Mouse (Mus musculus) CH12.LX (cell line): Measurements from ENCODE around the gene Tmsb15b2. TPM values are rescaled to one million over a fixed set of nuclear protein-coding genes. Genes with fewer than 3 reads are reported as not detected.

Experiments used
- DNase-seq: peaks from one replicate; pipeline ENCODE4 v3.0.0-alpha.2; 2013; ENCODE audit errors: extremely low read depth
- H3K27ac ChIP-seq: 2 replicates; pipeline ENCODE4 v1.5.1; 2012; ENCODE audit warnings: low read depth, mild to moderate bottlenecking, control low read depth, moderate library complexity; ENCODE audit not compliant: insufficient read depth
- H3K27me3 ChIP-seq: replicated peaks from 2 replicates; pipeline ENCODE3; 2012; ENCODE audit warnings: inconsistent platforms
- H3K36me3 ChIP-seq, 2 experiments: replicated peaks in 1 of 2; 2 replicates each; pipeline versions ENCODE3 to v1.6.1; 2012; ENCODE audit warnings: inconsistent platforms in 1 of 2, low read length in 1 of 2, mild to moderate bottlenecking in 1 of 2, mixed read lengths in 1 of 2, moderate library complexity in 1 of 2; ENCODE audit not compliant: control insufficient read depth in 1 of 2, insufficient read depth in 1 of 2
- H3K4me1 ChIP-seq, 2 experiments: 2 replicates each; pipeline ENCODE4 v1.6.1; 2012; ENCODE audit warnings: inconsistent platforms in 1 of 2, moderate library complexity in 1 of 2; ENCODE audit not compliant: insufficient read depth in 2 of 2, control insufficient read depth in 1 of 2
- H3K4me2 ChIP-seq: 2 replicates; pipeline ENCODE4 v1.6.1; 2012; ENCODE audit warnings: low read depth, mild to moderate bottlenecking, control low read depth; ENCODE audit not compliant: poor library complexity, insufficient read depth, severe bottlenecking
- H3K4me3 ChIP-seq, 3 experiments: fragments of 150-350 bp in 1 of 3; sonication (generic) in 1 of 3; replicated peaks in 1 of 3; 2 replicates each; pipeline versions ENCODE3 to v1.5.1; 2011 to 2012; ENCODE audit warnings: low read depth in 2 of 3, low read length in 2 of 3, mild to moderate bottlenecking in 2 of 3, moderate library complexity in 2 of 3, control low read depth in 1 of 3, improper control_type of control experiment in 1 of 3, inconsistent platforms in 1 of 3, mixed read lengths in 1 of 3; ENCODE audit not compliant: poor library complexity in 1 of 3
- H3K79me2 ChIP-seq: replicated peaks from 2 replicates; pipeline ENCODE4 v1.6.1; 2012; ENCODE audit warnings: mild to moderate bottlenecking, moderate library complexity; ENCODE audit not compliant: control insufficient read depth, poor library complexity, insufficient read depth, severe bottlenecking; ENCODE audit errors: extremely low read depth
- H3K9ac ChIP-seq: 2 replicates; pipeline ENCODE4 v1.6.1; 2012; ENCODE audit warnings: low read depth, mild to moderate bottlenecking, control low read depth, moderate library complexity; ENCODE audit not compliant: insufficient read depth
- H3K9me3 ChIP-seq: replicated peaks from 2 replicates; pipeline ENCODE3; 2012; ENCODE audit warnings: low read length, inconsistent platforms, mixed read lengths
- BHLHE40 ChIP-seq: IDR thresholded peaks from 2 replicates; pipeline ENCODE4 v1.6.1; 2011; ENCODE audit warnings: mild to moderate bottlenecking, low read depth, low read length, improper control_type of control experiment
- CHD1 ChIP-seq: IDR thresholded peaks from 2 replicates; pipeline ENCODE4 v1.6.1; 2012; ENCODE audit warnings: low read depth, low read length, improper control_type of control experiment, inconsistent platforms
- CHD2 ChIP-seq: IDR thresholded peaks from 2 replicates; pipeline ENCODE4 v1.6.1; 2011; ENCODE audit warnings: low read length, improper control_type of control experiment
- CTCF ChIP-seq, 2 experiments: IDR thresholded peaks in 1 of 2; conservative IDR thresholded peaks in 1 of 2; 2 replicates each; pipeline ENCODE4 v1.5.1; 2011 to 2012; ENCODE audit warnings: low read depth in 2 of 2, low read length in 2 of 2, improper control_type of control experiment in 1 of 2, inconsistent platforms in 1 of 2, mild to moderate bottlenecking in 1 of 2, moderate library complexity in 1 of 2
- ELF1 ChIP-seq: IDR thresholded peaks from 2 replicates; pipeline ENCODE4 v1.6.1; 2014; ENCODE audit warnings: low read depth, mild to moderate bottlenecking, inconsistent platforms, low read length, improper control_type of control experiment
- EP300 ChIP-seq: IDR thresholded peaks from 2 replicates; pipeline ENCODE4 v1.6.1; 2011; ENCODE audit warnings: low read length, improper control_type of control experiment
- ETS1 ChIP-seq: conservative IDR thresholded peaks from 2 replicates; pipeline ENCODE4 v1.6.1; 2012; ENCODE audit warnings: low read depth, mild to moderate bottlenecking, inconsistent platforms, low read length, improper control_type of control experiment, moderate library complexity
- GABPA ChIP-seq: IDR thresholded peaks from 2 replicates; pipeline ENCODE4 v1.6.1; 2012; ENCODE audit warnings: low read depth, low read length, improper control_type of control experiment, inconsistent platforms; ENCODE audit not compliant: insufficient replicate concordance
- HCFC1 ChIP-seq: IDR thresholded peaks from 2 replicates; pipeline ENCODE4 v1.6.1; 2012; ENCODE audit warnings: low read depth, mild to moderate bottlenecking, inconsistent platforms, low read length, improper control_type of control experiment
- IRF4 ChIP-seq: IDR thresholded peaks from 2 replicates; pipeline ENCODE4 v1.6.1; 2014; ENCODE audit warnings: low read depth, mild to moderate bottlenecking, inconsistent platforms, low read length, improper control_type of control experiment
- JUN ChIP-seq: IDR thresholded peaks from 2 replicates; pipeline ENCODE4 v1.6.1; 2011; ENCODE audit warnings: low read depth, mild to moderate bottlenecking, low read length, improper control_type of control experiment, moderate library complexity; ENCODE audit not compliant: insufficient read depth
- JUND ChIP-seq: conservative IDR thresholded peaks from 2 replicates; pipeline ENCODE4 v1.6.1; 2011; ENCODE audit warnings: low read depth, low read length, improper control_type of control experiment
- MAFK ChIP-seq: IDR thresholded peaks from 2 replicates; pipeline ENCODE4 v1.6.1; 2011; ENCODE audit warnings: low read length, improper control_type of control experiment; ENCODE audit not compliant: insufficient replicate concordance
- MAX ChIP-seq: IDR thresholded peaks from 2 replicates; pipeline ENCODE4 v1.6.1; 2011; ENCODE audit warnings: low read length, improper control_type of control experiment
- MEF2A ChIP-seq: IDR thresholded peaks from 2 replicates; pipeline ENCODE4 v1.6.1; 2014; ENCODE audit warnings: low read depth, mild to moderate bottlenecking, inconsistent platforms, low read length, improper control_type of control experiment, borderline replicate concordance
- MXI1 ChIP-seq: IDR thresholded peaks from 2 replicates; pipeline ENCODE4 v1.6.1; 2011; ENCODE audit warnings: mild to moderate bottlenecking, low read depth, low read length, improper control_type of control experiment
- MYC ChIP-seq: IDR thresholded peaks from 2 replicates; pipeline ENCODE4 v1.6.1; 2011; ENCODE audit warnings: low read depth, mild to moderate bottlenecking, improper control_type of control experiment, low read length
- NELFE ChIP-seq: IDR thresholded peaks from 2 replicates; pipeline ENCODE4 v1.6.1; 2011; ENCODE audit warnings: low read depth, low read length, improper control_type of control experiment
- NRF1 ChIP-seq: IDR thresholded peaks from 2 replicates; pipeline ENCODE4 v1.6.1; 2014; ENCODE audit warnings: low read depth, mild to moderate bottlenecking, inconsistent platforms, low read length, improper control_type of control experiment, moderate library complexity
- POLR2A ChIP-seq: IDR thresholded peaks from 2 replicates; pipeline ENCODE4 v1.6.1; 2011; ENCODE audit warnings: low read depth, mild to moderate bottlenecking, improper control_type of control experiment, low read length
- RAD21 ChIP-seq: IDR thresholded peaks from 2 replicates; pipeline ENCODE4 v1.6.1; 2011; ENCODE audit warnings: low read depth, mild to moderate bottlenecking, low read length, improper control_type of control experiment, moderate library complexity
- SIN3A ChIP-seq: IDR thresholded peaks from 2 replicates; pipeline ENCODE4 v1.6.1; 2012; ENCODE audit warnings: low read length, improper control_type of control experiment, inconsistent platforms
- SMC3 ChIP-seq: IDR thresholded peaks from 2 replicates; pipeline ENCODE4 v1.6.1; 2011; ENCODE audit warnings: low read depth, low read length, improper control_type of control experiment
- TBP ChIP-seq: conservative IDR thresholded peaks from 2 replicates; pipeline ENCODE4 v1.6.1; 2011; ENCODE audit warnings: low read depth, low read length, improper control_type of control experiment
- TCF12 ChIP-seq: IDR thresholded peaks from 2 replicates; pipeline ENCODE4 v1.6.1; 2014; ENCODE audit warnings: low read depth, mild to moderate bottlenecking, inconsistent platforms, low read length, improper control_type of control experiment
- UBTF ChIP-seq: IDR thresholded peaks from 2 replicates; pipeline ENCODE4 v1.6.1; 2012; ENCODE audit warnings: low read depth, mild to moderate bottlenecking, inconsistent platforms, low read length, improper control_type of control experiment, moderate library complexity
- USF2 ChIP-seq: conservative IDR thresholded peaks from 2 replicates; pipeline ENCODE4 v1.6.1; 2011; ENCODE audit warnings: low read depth, low read length, improper control_type of control experiment
- ZKSCAN1 ChIP-seq: IDR thresholded peaks from 2 replicates; pipeline ENCODE4 v1.6.1; 2012; ENCODE audit warnings: low read depth, inconsistent platforms, low read length, improper control_type of control experiment, borderline replicate concordance
- ZMIZ1 ChIP-seq: IDR thresholded peaks from 2 replicates; pipeline ENCODE4 v1.6.1; 2012; ENCODE audit warnings: low read depth, mild to moderate bottlenecking, inconsistent platforms, low read length, improper control_type of control experiment
- ZNF384 ChIP-seq: IDR thresholded peaks from 2 replicates; pipeline ENCODE4 v1.6.1; 2012; ENCODE audit warnings: low read depth, low read length, improper control_type of control experiment, inconsistent platforms
- dilution Hi-C: fragments of 300-500 bp; cut with MboI; formaldehyde crosslinking; loops from 2 replicates; pipeline ENCODE4 v1.14.3; 2020; ENCODE audit warnings: low sequenced_read_pairs; ENCODE audit not compliant: extremely low pct_unique_long_range_greater_than_20kb, extremely low pct_ligation_motif_present
- in situ Hi-C: fragments of 300-500 bp; cut with MboI; formaldehyde crosslinking; loops from 3 replicates; pipeline ENCODE4 v1.14.3; 2019; ENCODE audit warnings: low sequenced_read_pairs, low pct_ligation_motif_present, low pct_unique_long_range_greater_than_20kb, mixed read lengths
- polyA plus RNA-seq: library from polyadenylated mRNA; unstranded; fragments of >175 nt; gene quantifications from 2 replicates; pipeline ENCODE4 v1.2.1, GENCODE M21; 2012; ENCODE audit warnings: low read depth; ENCODE audit not compliant: insufficient read length
- total RNA-seq, 2 experiments: library from RNA; depleted of rRNA; stranded (reverse); fragments of 300-350 nt in 1 of 2; fragments of >200 nt in 1 of 2; gene quantifications; 2 replicates each; pipeline ENCODE4 v1.2.3; 2012 to 2014

The Tmsb15b2 gene
- total and polyA plus RNA-seq, 3 experiments, result 0.38 to 106 (median 13.7) TPM

DNA sequence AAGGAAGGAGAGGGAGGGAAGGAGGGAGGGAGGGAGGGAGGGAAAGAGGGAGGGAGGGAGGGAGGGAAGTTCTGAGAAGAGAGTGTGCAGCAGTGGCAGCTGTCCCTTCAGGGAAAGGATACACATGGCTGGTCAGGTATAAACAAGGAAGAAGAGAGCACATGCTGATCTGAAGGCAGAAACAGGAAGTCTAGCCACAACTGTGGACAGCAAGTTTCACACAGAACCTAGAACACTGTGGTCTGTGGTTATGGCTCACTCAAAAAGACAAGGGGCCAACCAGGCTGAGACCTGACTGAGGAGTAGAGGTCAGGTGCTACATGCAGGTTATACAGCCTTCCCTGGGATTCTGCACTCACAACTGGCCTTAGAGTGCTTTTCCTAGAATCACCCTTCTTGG lies 10.7 kb upstream of the Tmsb15b2 start:
- in situ Hi-C loops (no loop called here), dilution Hi-C loops (no loop called here)
- TF ChIP-seq MEF2A (peak; percentile 57; the same call in 1 of the 2 replicates), POLR2A (no peak), MAX (peak; percentile 87), TCF12 (peak; percentile 44), SIN3A (peak; percentile 64; the same call in 1 of the 2 replicates), TBP (no peak), NELFE (no peak), ZMIZ1 (no peak), NRF1 (no peak), ELF1 (peak; percentile 63; the same call in 1 of the 2 replicates), MAFK (peak; percentile 56; the same call in 1 of the 2 replicates), CHD2 (0 out of 2 replicates have a peak, but pooled peaks have one; percentile 28), ZNF384 (no peak), IRF4 (peak; percentile 77), BHLHE40 (peak; percentile 91), USF2 (no peak), ZKSCAN1 (no peak), MYC (peak; percentile 89), GABPA (no peak), MXI1 (peak; percentile 45; the same call in 1 of the 2 replicates), ETS1 (peak; percentile 64), EP300 (peak; percentile 78)
- Histone ChIP-seq H3K4me2 (peak overlapping the region; percentile 62; the same call in 1 of the 2 replicates), H3K9me3 (no peaks in the 10 kb centered on the region), H3K36me3 (no peaks in the 10 kb centered on the region), H3K4me3 (no peak overlapping the region), H3K4me1 (peaks cover 10 to 17% of the 10 kb centered on the region in 2 experiments), H3K27me3 (no peaks in the 10 kb centered on the region), H3K9ac (no peak overlapping the region), H3K79me2 (no peaks in the 10 kb centered on the region), H3K27ac (peak overlapping the region; percentile 73)
- DNase-seq, result peak; percentile 66

DNA sequence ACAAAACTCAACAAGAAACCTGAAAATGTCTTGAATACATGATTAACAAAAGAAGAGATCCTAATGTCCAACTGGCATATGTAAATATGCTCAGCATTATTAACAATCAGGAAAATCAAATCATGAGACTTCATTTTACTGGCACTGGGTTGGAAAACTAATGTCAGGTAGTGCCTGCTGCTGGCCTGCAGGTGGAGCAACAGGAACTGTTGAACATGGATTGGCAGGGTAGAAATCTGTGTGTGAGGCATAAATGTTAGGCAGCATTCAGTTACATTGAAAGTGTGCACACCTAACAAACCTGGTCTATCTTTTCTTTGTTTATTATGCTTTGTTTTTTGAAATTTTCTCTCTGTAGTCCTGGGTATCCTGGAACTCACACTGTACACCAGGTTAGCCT lies 3.3 kb upstream of the Tmsb15b2 start:
- Histone ChIP-seq H3K4me2 (no peak overlapping the region), H3K36me3 (no peaks in the 10 kb centered on the region), H3K27ac (no peak overlapping the region)
- dilution Hi-C loops (no loop called here), in situ Hi-C loops (loop anchor here (5.0 kb wide), 1 partner anchor 39 kb away; no protein-coding TSS in a partner anchor)
- TF ChIP-seq BHLHE40 (no peak), CTCF (conservative IDR thresholded peaks at IDR 0.05 in 1 of 2, IDR thresholded peaks at IDR 0.05 in 1 of 2; ENCODE audit: low read depth in 2 of 2, low read length in 2 of 2) (peak in 1 of 2 experiments; percentile 70; a peak in 2 of 4 replicates), MXI1 (no peak), JUN (no peak), SMC3 (peak; percentile 77), TBP (no peak), POLR2A (no peak), JUND (no peak), IRF4 (no peak), SIN3A (no peak), HCFC1 (no peak), CHD1 (no peak), UBTF (no peak), RAD21 (peak; percentile 69)
- TF ChIP-seq, all 38 proteins: peak for 3
- H3K4me3 ChIP-seq, result no peak overlapping the region
- no peak overlapping the region for H3K9ac ChIP-seq
- no peaks in the 10 kb centered on the region for H3K79me2 ChIP-seq
- no peak for DNase-seq
- H3K4me1 ChIP-seq, result peaks cover 0 to 19% of the 10 kb centered on the region in 2 experiments; a peak in 1 of 4 replicates
- H3K27me3 ChIP-seq, result no peaks in the 10 kb centered on the region
- H3K9me3 ChIP-seq, result no peaks in the 10 kb centered on the region
